Mouse (Mus musculus): ENCODE data around the gene Stap1. TPM values are rescaled to one million over a fixed set of nuclear protein-coding genes. Genes with fewer than 3 reads are reported as not detected.

Stap1 gene
- polyA plus RNA-seq, 1 experiment: 0.51 TPM

GRCm38 (mm10) chr5:86113997-86114396, 42.5 kb downstream of the Stap1 start:
- WGBS: 65% methylated on average over 1 of the region's 1 CpGs
- no peak for DNase-seq (ENCODE audit: low read depth, low spot score)

GRCm38 (mm10) chr5:86118457-86119094, 47.0 kb downstream of the Stap1 start:
- WGBS: 79% methylated on average over 9 of the region's 9 CpGs

GRCm38 (mm10) chr5:86128749-86129148, 57.2 kb downstream of the Stap1 start:
- no peak for DNase-seq (ENCODE audit: low read depth, low spot score)
- WGBS: 99% methylated on average over 1 of the region's 1 CpGs

More at GRCm38 (mm10) chr5:86118457-86119094, 47.0 kb downstream of the Stap1 start:
- DNase-seq (ENCODE audit: low read depth, low spot score): no peak

- DNase-seq (ENCODE audit: low read depth, low spot score): no peak
These were observed 58.3 kb downstream of the Stap1 start for GRCm38 (mm10) chr5:86129828-86130227.

Other genes starting within 250 kb of the Stap1 start
- gene Cenpc1, start 6.2 kb upstream of the Stap1 start, polyA plus RNA-seq (2012; rRNA removed): 2.6 and 3.0 TPM in 2 replicates
- 1.3 and 2.2 TPM in 2 replicates for gene Uba6, start 101.1 kb downstream of the Stap1 start, polyA plus RNA-seq (2012; rRNA removed)
- not detected in 2 replicates for gene Gnrhr, start 126.2 kb downstream of the Stap1 start, polyA plus RNA-seq (2012; rRNA removed)
- not detected in 2 replicates for gene Tmprss11c, start 217.6 kb downstream of the Stap1 start, polyA plus RNA-seq (2012; rRNA removed)